Mouse (Mus musculus) megakaryocyte, embryonic 14.5 days (primary cell): ENCODE results near the gene Chfr.

Experiments used
- FLI1 ChIP-seq: IDR thresholded peaks from 2 replicates; pipeline ENCODE4 v1.6.1; 2012; ENCODE audit warnings: low read length, inconsistent platforms, mixed read lengths
- GATA1 ChIP-seq: IDR thresholded peaks from 3 replicates; pipeline ENCODE4 v1.6.1; 2012; ENCODE audit warnings: mixed read lengths, low read length, inconsistent platforms, borderline replicate concordance

- TF ChIP-seq FLI1 (no peak), GATA1 (no peak)
These were observed 4.8 kb downstream of the Chfr start for GRCm38 (mm10) chr5:110140424-110140823.
